Mouse (Mus musculus) neutrophil, adult 5-6 weeks (primary cell): ENCODE results near the gene Leo1. TPM values are rescaled to one million over a fixed set of nuclear protein-coding genes. Genes with fewer than 3 reads are reported as not detected.

Source experiments
- total RNA-seq: library from RNA; stranded (forward); fragments of 200-1000 nt; gene quantifications from 2 replicates; pipeline ENCODE4 v1.2.3, GENCODE M21; 2017

The Leo1 gene
- total RNA-seq, 1 experiment from 2014 or later, result 22.9 TPM

Other genes with a start within 250 kb of the Leo1 start
- 0.37 and 0.70 TPM in 2 replicates for gene Myo5c, start 209.5 kb upstream of the Leo1 start, total RNA-seq
- gene Gnb5, start 135.2 kb upstream of the Leo1 start, total RNA-seq, result 0.70 and 2.5 TPM in 2 replicates
- gene Bcl2l10, start 93.8 kb upstream of the Leo1 start, total RNA-seq, result not detected in 2 replicates
- gene Mapk6, start 31.5 kb upstream of the Leo1 start, total RNA-seq, result 33.3 and 36.3 TPM in 2 replicates
- 316 and 327 TPM in 2 replicates for gene Tmod3, start 118.1 kb downstream of the Leo1 start, total RNA-seq
- gene Tmod2, start 169.8 kb downstream of the Leo1 start, total RNA-seq, result under 0.01 TPM in 1 of 2 replicates, not detected in the other
- gene Lysmd2, start 184.2 kb downstream of the Leo1 start, total RNA-seq, result 0.70 TPM in 1 of 2 replicates, not detected in the other
- gene Scg3, start 242.5 kb downstream of the Leo1 start, total RNA-seq, result not detected in 2 replicates